Mouse (Mus musculus) kidney, adult 18-20 months (tissue): ENCODE measurements around the gene Fndc3b.
A peak's percentile ranks its signal among the peaks of the same experiment; 100 is the strongest.

Source experiments
- DNase-seq: peaks from one replicate; pipeline ENCODE4 v3.0.0; 2021

Fndc3b gene

DNA sequence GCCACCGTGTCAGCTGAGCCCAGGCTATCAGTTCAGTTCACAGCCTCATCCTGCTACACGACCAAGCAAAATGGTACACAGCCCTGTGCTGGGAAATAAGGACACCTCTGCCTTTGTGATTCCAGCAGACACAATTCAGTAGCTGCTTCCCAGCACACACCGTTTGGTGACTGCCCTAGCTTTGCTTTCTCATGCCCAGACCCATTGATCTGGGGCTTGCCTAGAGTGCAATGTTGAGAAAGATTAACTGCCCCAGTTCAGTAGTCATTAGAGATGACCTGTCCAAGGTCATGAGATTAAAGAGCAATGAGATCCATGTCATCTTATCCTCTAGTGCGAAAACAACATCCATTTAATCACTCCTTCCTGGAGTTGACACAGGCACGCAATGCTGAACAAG, 47.9 kb downstream of the Fndc3b start:
- DNase-seq, result no peak

DNA sequence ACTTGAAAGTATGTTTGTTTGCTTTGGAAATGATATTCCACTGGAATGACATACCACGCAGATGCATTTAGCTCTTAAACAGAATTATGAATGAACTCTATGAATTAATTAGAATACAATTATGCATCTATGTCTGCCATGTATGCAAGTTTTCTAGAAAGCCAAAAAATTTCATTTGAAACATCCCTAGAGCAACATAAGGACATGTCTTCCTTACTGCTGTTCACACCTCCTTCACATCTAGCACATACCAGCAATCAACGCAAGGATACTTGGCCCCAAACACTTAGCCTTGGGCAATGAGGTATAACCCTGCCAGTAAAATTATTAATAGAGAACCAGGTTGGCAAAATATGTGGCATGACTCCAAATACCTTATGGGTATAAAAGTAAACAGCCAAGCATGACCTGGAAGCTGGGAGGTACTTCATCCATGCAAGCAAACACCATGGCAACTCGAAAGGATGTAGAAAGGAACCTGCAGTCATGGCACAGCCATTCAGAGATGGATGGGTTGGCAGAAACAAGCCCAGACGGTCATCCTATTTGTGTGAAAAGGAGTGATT, 52.8 kb downstream of the Fndc3b start:
- DNase-seq, result no peak

DNA sequence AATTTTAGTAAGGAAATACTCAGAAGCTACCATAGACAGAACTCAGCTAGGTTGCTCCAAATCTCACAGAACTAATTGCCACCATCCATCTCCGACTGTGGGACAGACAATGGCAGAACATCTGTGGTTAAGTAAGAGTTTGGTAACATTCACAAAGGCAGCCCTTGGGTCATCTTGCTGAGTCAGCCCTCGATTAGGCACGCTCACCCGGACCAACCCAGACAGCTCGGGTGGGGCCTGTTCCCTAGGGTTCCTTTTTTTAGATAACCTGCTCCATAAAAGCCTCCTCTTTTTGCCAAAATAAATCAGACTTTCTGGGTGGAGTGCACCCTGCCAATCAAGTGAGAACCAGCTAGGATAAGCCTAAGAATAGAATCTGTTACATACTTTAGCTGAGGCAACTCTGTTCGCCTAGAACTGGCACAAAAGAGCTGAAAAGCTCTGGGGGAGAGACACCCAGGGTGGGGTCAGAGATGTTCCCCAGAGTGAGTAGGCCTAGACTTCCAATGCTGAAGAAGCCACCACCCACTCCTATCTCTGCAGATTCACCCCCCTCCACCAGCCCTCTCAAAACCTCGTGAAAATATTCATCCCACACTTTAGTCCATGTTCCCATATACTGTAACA, 54.2 kb downstream of the Fndc3b start:
- DNase-seq, result no peak

DNA sequence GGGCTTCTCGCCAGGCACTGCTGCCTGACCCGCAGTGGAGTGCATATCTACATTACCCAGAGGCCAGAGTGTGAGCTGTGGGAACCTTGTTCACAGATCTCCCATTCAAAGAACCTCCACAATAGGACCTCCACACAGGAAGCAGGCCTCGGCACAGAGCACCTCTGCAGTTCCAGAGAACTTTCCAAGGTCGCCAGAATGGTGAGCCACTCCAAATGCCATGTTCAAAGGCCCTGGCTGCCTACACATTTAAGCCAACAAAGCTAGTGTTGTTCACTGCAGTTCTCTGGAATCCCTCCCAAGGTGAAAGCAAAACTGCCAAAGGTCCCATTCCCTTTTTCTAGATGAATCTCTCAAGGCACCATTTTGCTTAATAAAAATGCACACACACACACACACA, 55.4 kb downstream of the Fndc3b start:
- no peak for DNase-seq

DNA sequence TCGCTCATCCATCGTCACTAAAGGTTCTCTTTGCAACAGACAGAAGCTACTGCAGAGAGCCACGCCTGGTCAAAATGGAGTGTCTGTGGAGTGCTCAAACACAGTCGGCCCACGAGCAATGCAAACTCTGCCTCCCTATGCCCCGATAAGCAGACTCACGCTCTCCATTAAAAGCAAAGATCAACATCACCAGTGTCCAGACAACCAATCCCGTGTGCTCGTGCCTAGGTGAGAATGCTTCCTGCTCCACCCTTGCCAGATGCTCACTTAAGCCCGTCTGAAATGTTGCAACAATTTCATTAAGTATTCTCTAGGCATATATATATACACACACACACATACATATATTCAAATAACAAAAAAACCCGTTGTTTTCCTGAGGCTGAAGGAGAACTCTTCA, 56.1 kb downstream of the Fndc3b start:
- no peak for DNase-seq

DNA sequence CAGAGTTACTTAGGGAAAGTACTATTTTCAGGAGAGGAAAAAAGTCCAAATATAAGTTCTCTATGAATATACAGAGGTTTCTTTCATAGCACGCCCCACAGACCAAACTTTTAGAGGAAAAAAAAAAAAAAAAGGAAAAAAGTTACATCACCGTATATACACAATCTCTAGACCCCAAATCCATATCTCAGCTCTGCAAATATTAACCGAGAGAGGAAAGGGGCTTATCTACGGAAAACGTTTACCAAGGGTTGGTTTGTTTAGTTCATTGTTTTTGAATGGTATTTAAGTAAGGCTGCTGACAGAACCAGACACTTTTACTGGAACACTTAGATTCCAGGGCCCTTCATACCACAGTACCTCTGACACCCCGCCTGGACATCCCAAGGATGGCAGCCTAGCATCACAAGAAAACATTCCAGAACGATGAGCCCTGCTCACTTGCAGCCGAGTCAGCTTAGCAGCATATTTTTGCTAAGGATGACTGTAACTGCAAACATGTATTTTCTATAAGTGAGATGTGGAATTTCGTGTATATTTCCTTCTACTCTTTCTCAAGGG, 58.6 kb downstream of the Fndc3b start:
- no peak for DNase-seq

DNA sequence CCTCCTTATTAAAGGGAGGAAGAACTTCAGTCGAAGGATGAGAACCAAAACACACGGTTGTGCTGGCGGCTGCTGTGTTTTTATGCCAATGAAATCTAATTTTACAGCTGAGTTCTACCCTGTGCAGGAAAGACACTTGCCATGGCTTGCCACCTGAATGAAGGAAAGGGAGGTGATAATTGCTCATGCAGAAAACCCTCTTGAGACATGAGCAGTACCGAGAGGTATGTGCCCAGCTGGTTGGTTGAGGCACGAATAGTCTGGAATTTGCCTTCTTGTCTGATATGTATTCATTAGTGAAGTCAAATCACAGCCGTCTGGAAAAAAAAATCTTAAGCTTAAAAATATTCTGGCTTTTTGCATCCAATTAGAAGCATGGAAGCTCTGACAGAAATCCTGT, 59.4 kb downstream of the Fndc3b start:
- DNase-seq, result no peak

DNA sequence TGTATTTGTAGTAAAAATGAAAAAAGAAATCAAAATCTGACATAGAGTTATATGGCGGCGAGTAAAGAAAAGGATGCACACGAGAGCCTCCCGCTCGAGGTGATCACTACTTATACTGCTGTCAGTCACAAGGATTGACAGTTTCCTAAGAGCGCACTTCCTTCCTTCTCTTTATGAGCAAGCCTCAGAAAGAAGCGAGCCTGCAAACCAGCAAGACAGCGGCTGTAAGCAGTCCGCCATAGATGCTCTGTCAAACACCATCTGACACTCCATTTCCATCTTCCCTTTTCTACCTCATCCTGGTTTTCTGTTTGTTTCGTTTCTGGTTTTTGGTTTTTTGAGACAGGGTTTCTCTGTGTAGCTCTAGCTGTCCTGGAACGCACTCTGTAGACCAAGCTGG, 61.0 kb downstream of the Fndc3b start:
- DNase-seq, result no peak

DNA sequence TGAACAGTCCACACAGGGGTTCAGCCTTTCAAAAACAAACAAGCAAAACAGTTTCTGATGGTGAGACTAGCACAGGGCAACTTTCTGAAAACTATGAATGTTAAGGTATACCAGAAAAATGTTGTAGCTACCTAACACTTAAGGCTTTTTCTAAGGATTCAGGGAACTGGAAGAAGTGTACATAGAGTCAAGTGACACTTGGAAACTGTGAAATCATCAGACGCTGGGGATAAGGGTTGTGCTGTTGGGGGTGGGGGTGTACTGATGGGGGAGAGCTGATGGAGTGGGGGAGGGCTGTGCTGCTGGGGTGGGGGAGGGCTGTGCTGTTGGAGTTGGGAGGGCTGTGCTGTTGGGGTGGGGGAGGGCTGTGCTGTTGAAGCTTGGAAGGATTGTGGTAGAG, 61.8 kb downstream of the Fndc3b start:
- no peak for DNase-seq

DNA sequence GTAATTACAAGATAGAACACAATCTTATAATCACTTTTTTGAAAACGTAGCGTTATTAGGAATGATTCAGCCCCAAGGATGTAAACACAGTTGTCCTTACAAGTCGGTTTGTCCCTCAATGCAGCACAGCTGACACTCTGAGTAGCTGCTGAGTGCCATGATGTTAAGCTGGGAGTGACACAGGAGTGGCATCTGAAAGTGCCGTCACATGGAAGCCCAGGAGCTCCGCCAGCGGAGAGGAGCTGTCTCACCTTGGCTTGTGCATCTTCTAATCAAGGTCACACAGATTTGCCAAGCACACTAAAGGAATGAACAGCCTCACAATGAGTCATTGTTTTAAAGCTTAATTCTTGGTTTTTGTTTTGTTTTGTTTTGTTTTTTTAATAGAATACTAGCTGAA, 68.7 kb downstream of the Fndc3b start:
- DNase-seq, result no peak

DNA sequence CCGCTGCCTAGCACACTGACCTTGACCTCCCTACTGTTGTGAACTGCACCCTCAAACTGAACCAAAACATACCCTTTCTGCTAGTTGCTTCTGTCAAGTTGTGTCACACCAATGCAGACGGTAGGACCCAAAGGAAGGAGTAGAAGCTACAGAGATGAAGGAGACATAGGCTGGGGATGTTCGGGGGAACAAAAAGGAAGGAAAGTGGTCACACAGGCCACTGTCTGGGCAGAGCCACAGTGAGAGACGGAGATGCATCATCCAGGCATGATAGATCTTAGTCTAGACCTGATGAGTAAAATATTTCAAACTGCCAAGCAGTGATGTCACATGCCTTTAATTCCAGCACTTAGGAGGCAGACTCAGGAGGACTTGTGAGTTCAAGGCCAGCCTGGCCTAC, 71.4 kb downstream of the Fndc3b start:
- no peak for DNase-seq

DNA sequence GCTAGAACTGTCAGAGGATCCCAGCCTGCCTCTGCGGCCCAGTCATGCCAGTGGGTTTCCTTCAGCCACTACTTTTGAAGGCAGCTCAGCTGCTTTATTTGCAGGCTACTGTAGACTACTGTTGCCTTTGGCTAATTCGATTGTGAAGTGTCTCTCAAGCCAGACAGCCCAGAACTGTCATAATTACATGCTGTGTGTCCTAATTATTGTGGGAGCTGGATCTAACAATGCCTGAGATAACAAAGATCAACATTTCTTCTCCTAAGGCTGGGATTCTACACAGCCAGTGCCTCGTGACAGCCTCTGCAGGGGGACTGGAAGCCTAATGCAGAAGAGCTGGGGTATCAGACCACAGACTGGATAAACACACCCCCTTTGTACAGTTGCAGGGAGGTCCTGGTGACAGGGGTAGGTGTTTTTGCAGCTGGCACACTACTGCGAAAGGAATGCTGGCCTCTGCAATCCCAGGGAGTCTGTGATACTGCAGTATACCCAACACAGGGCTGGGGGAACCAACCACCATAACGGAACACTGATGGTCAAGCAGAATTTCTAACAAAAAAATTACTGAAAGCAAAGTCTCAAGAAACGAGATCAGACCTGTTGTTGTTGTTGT, 74.0 kb downstream of the Fndc3b start:
- DNase-seq, result no peak

DNA sequence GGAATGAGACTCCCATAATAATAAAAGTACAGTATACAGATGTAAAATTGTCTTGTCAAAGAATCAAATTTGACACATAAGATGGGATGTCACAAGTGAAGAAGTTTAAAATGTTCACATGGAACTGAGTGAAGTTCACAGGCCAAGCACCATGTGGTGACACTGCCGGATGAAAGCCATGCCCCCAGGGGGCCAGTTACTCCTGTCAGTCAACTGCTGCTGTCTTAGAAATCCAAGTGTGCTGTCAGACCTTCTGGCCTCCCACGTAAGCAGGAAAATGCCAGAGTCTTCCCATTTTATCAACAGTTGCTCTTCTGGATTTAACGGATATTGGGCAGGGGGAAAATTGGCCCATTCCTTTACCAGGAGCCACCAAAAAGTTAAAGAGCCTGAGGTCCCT, 75.3 kb downstream of the Fndc3b start:
- no peak for DNase-seq

DNA sequence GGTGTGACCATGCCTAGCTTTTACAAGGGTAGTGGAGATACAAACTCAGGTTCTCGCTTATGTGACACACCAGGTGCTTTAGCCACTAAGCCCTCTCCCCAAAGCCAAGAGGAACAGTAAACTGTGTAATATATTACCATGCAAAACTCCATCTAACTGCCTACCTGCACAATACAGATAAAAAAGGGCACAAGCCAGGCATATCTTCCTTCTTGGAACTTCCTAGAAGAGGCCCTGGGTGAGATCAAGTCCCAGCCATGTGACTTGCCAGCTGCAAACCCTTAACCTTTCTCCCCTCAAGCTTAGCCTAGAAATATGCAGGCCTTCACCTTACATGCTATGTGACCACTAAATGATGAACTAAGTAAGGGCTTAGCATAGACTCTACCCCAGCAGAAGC, 78.2 kb downstream of the Fndc3b start:
- no peak for DNase-seq

DNA sequence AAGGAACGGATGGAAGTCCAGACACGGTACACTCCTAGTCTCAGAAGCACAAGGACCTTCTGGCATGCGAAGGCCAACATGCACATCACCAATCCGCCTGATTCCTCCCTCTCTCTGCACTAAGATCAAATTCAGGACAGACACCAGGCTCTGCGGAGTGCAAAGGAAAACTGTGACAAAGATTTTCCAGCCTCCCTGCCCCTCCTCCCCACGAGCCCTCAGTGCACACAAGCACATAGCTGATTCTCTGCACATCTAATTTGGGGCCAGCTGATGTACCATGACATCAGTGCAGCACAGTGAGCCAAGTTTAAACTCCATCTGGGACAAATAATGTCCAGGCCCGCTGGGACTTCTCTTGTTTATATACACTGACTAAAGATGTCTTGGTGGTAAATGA, 80.0 kb downstream of the Fndc3b start:
- DNase-seq, result no peak

DNA sequence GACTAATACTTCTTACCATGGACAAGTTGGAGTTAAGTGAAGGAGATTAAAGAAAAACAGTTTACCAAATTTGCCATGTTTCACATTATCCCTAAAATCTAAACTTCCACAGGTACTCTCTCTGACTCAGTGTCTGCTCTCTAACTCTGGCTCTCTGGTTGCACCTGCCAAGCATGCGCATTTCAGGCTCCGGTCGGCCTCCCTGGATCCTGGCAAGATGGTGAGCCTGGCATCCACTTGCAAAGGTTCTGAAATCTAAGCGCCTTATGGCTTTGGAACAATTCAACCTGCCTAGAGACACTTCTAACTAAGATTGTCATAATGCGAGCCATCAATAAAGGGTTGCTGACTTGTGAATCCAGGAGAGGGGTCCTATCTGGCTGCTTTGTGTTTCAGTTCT, 81.4 kb downstream of the Fndc3b start:
- no peak for DNase-seq

DNA sequence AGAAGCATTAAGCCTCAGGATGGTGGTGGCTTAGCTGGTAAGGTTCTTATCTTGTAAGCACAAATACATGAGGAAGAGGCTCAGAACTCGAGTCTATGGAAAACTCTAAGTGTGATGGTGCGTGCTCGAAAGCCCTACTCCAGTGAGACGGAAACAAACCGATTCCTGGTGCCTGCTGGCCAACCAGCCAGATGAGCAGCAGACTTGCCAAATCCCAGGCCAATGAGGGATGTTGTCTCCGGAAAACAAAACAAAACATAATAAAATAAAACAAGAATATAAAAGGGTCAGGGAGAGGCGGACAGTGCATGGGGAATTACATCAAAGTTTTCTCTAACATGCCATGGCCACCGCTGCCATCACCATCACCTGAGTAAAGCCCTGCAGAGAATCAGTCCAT, 84.8 kb downstream of the Fndc3b start:
- no peak for DNase-seq

DNA sequence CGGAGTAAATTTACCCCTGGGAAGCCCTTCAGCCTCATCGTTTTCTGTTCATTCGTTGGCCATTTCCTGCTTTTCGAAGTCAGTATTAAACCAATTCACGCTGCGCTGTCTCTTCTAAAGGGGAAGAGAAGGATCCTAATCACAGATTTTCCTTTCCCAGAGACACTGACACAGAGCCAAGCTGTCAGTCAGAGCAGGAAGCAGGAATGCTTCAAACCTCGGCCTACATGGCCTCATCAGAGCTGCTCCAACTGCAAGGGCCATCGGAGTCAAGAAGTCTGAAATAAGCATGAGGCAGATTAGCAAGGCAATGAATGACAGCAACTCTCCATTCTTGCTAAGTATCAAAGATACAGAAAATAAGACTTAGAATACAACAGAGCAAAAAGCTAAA, 85.5 kb downstream of the Fndc3b start:
- DNase-seq, result no peak

DNA sequence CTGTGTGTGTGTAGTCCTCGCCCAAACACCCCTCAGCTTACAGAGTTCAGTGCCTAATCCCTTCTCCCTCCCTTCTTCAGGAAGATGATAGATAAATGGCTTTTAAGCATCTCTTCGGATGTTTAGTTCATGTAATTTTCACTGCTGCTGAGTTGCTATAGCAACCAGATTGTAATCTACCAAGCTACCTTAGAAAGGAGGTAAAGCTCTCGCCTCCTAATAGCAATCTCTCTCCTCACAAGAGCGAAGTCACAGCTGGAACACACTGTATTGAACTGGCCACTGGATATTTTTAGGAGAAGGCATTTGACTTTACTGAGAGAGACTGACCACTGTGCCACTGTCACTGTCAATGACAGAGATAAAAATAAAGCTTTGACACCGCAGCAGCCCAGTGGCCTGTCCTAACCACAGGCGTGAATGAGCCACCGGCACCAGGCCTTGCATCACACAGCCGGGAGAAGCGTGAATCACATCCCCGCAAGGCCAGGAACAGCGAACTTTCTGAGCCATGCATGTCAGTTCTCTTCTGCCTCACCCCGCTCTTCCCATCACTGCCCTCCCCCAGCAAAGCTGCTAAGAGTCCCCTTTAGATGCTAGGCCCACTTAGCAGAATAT, 86.0 kb downstream of the Fndc3b start:
- DNase-seq, result no peak

DNA sequence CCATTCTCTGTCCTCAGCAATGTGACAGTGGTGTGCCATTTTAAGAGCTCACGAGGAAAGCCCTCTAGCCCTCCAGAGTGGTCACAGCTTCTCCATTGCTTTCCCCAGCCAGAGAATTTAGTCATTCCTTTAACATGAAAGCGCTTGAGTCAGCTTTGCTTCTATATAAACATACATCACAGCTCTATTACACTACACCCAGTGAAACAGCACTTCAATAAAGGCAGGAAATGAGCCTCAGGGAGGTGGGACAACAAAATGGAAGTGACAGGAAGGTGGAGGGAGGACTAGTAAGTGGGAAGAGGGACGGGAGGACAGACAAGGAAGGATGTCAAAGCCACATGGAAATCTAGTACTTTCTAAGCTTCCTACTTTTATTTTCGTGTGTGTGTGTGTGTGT, 88.7 kb downstream of the Fndc3b start:
- no peak for DNase-seq

DNA sequence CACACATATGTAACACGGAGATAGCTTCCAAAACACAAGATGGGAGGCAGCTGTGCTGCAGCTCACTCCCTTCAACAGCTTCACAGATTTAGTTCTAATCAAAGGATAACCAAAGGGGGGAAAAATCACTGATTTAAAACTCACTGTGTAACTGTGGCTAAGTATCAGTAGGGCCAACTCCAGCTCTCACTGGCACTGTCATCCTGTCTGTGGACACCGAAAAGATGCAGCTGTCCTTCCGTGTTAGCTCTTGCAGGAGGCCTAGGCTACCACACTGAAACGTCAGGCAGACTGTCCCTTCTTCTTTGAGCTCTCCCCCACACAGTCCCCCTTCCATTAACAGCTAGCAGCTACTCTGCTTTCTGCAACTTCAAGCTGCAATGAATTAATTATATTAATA, 89.9 kb downstream of the Fndc3b start:
- DNase-seq, result no peak

DNA sequence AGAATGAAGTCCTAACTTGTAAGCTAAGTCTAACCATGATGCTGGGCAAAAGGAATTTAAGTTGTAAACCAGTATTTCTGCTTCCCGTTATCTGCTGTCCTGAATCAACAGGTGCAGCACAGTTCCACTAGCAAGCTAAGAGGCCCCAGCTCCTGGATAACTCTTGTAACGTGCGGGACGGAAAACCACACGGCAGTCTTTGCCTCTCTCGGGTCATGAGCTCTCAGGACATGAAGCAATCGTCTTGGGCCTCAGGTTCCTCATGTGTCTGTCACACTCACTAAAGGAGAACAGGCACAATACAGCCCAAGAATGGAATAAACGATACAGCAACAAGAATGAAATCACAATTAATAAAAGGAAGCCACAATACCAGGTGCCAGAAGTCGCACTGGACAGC, 93.4 kb downstream of the Fndc3b start:
- no peak for DNase-seq

DNA sequence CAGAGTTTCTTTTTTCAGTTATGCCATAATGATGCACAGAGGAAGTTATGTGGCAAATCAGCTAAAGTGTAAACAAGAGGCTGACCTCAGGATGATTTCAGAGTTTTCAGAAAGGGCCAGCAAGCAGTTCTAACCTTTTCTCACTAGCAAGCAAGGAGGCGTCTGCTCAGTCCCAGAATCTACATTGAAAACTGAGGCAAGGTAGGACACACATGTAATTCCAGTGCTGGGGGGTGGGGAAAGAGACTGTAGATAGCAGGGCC, 93.9 kb downstream of the Fndc3b start:
- DNase-seq, result no peak

DNA sequence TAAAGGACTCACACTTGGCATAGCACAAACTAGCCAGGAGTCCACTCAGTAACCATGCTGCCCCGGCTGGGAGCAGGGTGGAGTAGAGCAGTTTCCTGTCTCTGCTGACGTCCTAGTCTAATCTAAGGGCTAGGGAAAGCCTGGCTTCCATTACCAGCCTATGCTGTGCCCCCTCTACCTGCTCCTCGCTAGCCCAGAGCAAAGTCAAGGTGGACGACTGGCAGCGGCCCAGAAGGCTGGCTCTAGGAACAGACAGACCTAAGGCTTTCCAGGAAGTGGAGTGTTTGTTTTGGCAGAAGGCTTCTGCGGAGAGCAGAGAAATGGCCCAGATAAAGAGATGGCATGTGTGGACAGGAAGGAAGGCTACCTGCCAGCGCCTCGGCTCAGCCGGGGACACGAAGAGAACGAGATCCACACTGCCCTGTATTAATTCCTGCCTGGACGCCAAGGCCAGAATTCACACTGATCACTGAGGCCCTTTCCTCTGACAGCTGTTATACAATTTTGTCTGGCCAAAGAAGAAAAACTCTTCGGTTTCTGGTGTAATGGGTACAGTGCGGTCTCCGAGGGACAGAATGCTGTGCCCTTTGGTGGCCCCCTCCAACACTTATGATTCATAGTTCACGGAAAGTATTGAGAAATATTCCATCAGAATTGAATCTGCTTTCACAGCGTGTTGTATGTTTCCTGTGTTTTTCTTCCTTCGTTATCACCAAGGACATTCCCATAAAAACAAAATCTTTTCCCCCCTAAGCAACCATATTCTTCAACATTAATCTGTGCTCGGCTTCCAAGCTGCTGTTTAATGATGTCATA, 94.5 kb downstream of the Fndc3b start:
- DNase-seq, result peak; percentile 85
